Mouse (Mus musculus) lung, postnatal 14 days (tissue): Measurements from ENCODE around the gene Nfkbia.

Experiments used
- DNase-seq: peaks from one replicate; pipeline ENCODE4 v3.0.0; 2021

Nfkbia gene

DNA sequence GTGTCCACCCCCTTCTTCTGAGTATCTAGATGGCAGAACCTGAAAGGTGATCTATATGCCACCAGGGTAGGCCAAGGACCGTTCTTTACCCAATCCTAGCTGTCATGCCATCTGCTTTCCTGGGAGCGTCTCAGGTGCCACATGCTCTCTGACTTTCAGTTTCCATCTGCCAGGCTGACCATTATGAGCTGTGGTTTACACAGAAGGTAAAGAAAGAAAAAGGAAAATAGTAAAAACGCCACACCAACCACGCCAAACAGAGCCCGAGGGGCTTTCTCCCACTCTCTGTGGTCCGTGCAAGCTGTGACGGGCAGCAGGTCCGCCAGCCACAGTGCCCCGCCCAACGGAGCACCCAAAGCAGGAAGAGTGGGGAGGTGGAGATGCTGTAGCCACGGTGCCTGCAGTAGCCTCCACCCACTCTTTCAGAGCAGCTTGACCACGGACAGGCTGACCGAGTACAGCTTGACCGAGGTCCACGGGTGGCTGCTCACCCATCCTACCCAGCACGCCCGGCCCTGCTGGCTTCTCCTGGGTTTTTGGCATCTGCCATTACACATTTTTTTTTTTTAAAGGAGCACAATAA, 27.0 kb downstream of the Nfkbia start:
- no peak for DNase-seq

DNA sequence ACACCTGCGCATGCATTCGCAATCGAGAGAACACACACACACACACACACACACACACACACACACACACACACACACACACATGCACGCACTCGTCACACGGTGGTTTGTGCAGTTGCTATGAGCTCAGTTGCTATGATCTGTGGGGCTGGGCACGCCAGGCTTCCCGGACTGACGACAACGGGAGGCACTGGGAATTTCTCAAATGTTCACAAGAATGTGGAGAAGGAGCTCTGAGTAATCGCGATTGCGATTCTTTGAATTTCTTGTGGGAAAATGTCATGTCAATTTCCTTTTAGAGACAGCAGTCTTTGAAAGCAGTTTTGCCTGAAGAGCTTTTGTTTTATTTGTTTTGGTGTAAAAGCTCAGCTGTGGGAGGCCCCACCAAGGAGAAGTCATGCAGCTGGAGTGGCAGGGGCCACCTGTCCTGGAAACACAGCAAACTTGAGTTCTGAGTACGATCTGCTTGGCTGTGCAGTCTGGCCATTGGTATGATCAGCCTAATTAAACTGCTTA, 27.5 kb downstream of the Nfkbia start:
- peak; percentile 59 for DNase-seq

DNA sequence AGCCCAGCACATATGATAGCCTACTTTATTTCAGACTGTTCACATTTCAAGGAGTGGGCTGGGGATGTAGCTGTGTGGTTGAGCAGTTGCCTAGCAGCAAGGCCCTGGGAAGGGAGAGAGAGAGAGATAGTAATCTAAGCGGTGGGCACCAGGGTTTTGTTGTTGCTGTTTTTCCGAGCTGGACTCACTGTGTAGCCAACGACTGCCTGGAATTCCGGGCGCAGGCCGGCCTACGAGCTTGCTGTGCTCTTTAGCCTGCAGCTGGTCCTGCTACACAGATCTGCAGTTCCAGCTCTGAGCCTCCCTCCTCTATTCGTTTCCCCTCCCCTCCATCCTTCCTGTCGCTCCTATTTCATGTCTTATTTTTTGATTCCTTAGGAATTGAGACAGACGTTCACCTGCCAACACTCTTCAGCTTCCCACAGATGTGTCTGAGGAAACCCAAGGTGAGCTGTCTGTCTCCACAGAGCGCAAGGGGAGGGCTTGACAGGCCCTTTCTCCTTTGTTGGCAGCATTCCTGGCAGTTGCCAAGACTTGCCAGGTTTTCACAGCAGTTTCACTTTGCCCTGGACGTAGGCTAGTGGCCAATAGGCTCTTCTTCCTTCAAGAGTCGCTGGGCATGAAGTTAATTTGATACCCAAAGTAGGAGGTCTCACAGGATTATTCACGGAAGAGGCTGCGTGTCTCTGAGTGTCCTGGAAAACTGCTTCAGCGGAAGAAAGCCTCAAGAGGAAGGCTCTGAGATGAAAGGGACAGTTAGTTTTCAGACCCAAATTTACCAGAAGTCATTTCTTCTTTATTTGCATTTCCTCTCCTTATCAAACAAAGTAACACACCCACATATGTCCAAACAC, 28.2 kb downstream of the Nfkbia start:
- DNase-seq: peak; percentile 70

DNA sequence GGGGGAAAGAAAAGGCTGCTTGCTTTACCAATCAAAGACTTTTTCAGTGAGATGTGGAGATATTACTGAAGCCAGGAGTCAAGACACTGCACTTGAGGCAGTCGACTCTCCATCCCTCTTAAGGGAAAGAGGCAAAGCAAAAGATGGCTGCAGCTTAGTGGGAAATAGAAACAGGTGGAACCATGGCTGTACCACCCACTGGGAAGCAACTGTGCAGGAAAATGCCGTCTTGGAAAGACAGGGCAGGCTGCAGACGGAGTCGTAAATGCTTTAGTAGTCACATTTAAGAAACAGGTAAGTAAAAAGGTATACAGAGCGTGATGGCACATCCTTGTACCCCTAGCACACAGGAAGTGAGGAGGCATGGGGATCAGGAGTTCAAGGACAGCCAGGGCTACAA, 29.4 kb downstream of the Nfkbia start:
- no peak for DNase-seq

DNA sequence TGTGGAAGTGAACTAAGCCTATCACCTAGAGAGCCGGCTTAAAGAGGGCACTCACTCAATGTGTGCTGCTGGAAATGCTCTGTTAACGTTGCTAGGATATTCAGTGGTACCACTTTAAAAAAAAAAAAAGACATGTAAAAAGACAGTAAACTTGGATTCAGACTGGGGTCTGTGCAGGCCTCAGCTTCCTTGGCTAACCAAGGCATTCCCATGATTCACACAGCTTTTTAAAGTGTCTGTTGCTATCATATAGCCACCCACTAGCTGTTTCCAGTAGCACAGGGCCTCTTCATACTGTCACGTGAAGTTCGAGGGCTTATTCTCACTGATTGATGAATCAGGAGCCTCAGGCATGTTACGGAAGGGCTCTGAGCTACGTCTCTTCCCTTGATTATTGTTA, 30.0 kb downstream of the Nfkbia start:
- no peak for DNase-seq

DNA sequence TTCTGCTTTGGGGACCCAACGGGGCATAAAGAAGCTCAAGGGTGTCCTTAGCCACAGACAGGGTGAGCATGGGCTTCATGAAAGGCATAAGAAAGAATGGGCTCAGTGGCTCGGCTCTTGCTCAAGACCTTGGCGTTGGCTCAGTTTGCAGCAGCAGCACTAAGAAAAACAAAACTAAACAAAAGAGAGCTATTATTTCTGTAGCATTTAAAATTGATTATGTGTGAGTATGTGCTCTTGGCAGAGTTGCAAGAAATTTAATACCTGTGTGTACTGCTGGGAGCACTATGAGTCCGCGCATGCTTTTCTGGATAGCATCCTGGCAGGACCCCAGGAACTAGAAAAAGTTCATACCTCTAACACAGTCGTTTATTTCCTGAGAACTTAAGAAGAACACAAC, 30.7 kb downstream of the Nfkbia start:
- DNase-seq: no peak

DNA sequence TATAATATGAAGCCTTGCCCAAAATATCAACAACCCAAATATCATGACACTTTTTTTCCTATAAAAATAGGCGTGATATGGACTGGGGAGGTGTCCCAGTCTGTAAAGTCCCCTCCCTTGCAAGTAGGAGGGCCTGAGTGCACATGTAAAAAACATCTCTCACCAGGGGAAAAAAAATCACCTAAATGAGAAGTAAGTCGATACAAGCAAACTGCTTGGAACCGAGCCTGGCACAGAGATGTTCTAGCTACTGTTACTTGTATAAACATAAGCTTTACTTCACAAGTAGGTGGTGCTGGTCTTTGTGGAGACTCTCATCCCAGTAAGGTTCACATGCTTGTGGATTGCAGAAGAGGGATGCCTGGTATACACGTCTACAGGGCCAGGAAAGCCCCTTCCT, 31.5 kb downstream of the Nfkbia start:
- DNase-seq: no peak

DNA sequence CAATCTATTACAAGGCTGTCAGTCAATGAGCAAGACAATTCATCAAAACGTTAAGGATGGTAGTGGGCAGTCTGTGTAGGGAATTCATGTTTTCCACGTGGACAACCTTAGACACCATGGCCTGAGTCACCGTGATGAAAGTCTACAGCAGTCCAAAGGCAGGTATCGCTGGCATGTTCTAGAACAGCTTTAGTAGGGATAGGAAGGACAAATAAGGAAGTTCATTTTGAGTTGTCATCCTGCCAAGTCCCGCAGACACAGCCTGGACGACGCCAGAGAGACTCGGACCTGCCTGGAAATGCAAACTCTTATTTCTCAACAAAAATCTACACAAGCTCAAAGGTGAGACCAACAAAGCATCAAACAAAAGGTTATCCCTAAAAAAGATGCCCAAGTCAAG, 32.7 kb downstream of the Nfkbia start:
- DNase-seq: no peak

DNA sequence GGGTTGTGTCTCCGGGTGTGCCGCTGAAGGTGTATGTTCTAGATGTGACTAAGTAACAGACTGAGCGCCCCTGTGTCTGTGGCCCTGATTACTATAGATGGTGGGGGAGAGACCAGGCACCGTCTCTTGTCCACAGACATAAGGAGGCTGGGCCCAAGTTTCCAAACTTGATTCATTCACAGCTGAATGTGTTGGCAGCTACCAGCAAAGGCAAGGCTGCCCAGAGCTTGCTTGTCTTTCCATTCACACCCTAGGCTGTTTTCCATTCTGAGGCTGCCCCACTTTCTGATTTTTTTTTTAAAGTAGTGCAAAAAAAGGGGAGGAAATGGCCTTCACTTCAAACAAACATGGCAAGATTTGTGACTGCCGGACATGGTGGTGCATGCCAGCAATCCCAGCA, 35.6 kb downstream of the Nfkbia start:
- DNase-seq: no peak

DNA sequence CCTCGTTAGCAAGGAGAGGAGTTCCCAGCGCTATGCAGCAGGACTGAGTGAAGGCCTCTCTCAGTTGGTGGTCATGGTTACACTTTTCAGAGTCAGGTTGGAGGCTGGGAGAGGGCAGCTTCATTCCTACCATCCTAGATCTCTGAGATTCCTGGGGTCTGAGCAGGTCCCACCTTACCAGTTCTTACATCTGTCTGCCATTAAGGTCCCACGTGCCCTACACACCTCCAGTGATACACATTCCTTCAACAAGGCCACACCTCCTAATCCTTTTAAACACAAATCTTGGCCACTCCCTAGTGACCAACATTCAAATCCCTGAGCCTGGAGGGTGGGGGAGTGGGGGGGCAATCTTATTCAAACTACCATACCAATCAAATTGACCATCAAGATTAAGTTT, 36.3 kb downstream of the Nfkbia start:
- DNase-seq: no peak

DNA sequence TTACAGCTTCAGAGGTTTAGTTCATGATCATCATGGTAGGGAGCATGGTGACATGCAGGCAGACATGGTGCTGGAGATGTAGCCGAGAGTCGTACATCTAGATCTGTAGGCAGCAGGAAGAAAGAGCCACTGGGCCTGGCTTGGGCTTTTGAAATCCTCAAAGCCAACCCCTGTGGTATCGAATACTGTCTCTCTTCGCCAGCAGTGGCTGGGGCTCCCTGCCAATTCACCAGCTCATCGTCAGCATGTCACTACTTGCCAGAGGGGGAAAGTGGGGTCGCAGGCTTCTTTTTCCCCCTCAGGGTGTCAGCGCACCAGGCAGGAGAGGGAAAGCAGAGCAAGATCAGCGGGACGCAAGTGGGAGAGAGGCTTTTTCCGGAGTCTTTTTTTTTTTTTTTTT, 37.2 kb downstream of the Nfkbia start:
- DNase-seq: no peak

DNA sequence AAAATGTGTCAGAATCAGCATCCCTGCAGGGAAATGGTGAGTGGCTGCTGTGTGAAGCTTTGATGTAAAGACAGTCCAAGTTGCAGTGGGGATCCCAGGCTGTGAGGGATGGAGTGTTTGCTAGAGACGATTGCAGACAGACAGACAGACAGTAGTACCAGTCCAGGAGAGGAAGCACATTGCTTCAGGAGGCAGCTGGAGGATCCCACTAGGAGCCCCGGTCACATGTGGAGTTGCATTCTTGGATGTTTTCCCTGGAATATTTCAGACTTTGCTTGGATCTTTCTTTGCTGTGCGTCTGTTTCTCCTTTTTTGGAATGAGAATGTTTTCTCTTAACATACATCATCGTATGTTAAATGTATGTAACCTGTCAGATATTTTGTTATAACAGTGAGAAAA, 38.5 kb downstream of the Nfkbia start:
- DNase-seq: no peak

DNA sequence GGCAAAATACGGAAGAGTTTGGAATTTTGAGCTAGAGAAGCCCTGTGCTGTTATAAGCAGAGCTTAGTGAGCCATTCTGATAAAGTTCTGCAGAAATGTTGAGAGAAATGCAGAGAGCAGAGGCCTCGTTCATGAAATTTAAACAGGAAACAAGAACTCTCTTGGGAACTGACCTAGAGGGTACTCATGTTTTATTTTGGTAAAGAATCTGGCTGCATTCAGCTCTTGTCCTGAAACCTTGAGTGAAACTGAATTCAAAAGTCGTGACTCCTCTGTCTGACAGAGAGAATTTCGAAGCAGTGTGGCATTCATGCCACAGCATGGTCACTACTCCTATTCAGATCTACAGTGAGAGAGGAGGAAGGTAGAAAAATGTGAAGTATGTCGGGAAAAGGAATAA, 39.6 kb downstream of the Nfkbia start:
- DNase-seq: no peak

DNA sequence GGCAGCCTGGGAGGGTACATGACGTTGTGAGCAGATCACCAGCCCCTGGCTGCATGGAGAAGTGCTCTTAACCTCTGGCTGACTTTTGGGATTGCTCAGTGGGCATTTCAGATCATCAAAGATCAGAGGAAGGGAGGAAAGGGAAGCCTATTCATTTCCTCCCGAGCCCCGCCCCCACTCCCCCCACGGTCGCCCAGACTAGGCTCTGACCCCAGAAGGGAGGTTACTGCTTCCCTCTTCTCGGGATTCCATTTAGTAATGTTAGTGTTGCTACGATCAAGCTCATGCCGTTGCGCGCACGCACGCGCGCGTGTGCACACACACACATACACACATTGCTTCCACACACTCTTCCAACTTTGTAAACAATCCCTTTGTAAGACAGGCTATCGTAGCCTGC, 42.0 kb downstream of the Nfkbia start:
- DNase-seq: no peak

DNA sequence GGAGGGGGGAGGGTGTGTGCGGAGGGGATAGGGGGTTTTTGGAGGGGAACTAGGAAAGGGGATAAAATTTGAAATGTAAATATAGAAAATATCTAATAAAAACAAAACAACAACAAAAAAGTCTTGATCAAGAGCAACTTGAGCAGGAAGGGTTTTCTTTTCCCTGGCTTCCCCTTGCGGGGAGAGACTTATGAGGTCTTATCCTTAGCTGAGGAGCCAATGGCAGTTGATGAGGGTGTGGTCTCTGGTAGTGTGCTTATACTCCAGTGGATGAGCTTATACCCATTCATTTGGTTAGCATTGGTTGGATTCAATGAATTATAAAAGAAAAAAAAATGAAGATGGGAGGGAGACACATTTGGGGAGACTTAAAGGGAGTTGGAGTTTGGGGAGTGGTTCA, 43.4 kb downstream of the Nfkbia start:
- DNase-seq: no peak

DNA sequence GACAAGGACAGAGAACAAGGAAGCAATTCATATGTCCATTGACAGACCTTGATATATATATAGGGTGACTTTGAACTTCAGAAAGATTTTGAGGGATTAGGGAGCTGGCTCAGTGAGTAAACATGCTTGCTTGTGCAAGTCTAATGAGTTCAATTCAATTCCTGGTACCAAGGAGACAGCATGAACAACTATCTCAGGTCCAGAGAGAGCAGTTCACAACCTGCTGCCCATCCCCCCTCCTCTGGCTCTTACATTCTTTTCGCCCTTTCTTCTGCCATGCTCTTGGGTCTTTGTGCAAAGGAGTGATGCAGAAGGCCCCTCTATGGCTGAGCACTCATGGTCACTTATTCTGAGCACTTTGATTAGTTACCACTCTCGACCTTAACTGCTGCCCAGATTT, 44.0 kb downstream of the Nfkbia start:
- DNase-seq: no peak

DNA sequence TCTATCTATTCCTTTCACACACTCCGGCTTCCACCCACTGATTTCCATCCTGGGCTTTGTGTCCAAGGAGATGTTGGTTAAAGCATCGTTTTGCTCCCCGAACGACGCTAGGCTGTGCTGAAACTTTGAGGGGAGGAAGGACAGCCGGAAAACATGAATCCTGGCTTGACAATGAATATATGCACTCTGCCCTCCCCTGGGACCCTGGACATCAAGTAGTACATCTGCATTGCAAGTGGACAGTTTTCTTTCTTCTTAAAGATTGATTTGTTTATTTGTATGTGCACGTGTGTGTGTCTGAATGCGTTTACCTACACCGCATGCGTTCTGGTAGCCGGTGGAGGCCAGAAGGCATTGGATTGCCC, 45.1 kb downstream of the Nfkbia start:
- DNase-seq: no peak

DNA sequence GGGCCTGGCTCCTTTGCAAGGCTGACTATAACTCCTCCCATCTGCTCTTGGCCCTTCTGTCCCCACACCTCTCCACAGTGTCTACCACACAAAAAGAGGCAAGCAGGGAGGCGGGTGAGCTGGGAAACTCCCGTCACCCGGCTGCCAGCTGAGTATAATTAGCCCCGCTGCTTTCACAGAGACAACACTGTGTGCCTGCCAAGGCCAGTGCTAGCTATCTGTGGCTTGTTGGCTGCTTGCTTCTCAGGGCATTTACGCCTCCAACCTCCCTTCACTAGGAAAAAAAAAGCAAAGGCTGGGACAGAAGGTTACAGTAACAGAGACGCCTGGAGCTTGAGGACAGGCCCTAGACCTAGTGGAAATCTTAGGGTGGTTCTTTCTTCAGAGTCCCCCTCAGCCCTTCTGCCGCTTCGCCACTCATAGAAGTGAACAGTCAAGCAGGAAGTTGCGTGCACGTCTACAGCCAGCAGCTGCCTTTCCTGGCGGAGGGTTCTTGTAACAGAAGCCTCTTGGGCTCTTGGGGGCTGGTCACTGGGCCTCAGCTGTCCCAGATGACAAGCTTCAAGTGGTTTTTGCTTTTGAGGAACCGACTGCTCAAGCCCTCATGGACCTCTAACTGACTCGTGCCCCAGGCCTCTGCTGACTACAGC, 45.6 kb downstream of the Nfkbia start:
- DNase-seq: peak; percentile 72

DNA sequence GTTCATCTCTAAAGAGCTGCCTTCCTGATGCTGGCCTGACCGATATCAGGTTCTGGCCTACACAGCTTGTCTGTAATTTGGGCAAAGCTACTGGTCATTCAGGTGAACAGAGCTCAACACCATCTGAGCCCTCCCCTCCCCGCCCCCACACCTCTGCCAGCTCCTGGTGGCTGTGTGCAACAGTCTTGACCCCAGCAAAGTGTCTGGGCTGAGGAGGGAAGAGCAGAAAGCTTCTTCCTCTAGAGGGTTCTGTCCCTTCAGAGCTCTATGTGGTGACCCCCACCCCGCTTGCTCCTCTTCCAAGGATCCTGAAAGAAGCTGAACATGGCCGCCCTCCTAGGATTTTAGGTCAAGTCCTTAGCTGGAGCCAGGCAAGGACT, 46.1 kb downstream of the Nfkbia start:
- no peak for DNase-seq

DNA sequence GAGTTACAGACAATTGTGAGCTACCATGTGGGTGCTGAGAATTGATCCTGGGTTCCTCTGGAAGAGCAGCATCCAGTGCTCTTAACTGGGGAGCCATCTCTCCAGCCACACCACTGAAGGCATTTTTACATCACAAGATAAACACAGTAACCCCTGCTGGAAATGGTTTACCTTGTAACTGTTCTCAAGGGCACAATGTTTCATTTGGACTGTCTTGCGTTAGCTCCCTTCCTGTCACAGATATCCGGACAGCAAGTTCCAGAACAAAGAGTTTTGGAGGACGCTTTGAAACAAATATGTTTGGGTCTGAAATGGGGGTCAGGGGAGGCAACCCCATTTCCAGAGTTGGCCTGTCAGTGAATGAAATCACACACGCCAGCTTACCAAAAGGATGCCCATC, 46.9 kb downstream of the Nfkbia start:
- DNase-seq: no peak

DNA sequence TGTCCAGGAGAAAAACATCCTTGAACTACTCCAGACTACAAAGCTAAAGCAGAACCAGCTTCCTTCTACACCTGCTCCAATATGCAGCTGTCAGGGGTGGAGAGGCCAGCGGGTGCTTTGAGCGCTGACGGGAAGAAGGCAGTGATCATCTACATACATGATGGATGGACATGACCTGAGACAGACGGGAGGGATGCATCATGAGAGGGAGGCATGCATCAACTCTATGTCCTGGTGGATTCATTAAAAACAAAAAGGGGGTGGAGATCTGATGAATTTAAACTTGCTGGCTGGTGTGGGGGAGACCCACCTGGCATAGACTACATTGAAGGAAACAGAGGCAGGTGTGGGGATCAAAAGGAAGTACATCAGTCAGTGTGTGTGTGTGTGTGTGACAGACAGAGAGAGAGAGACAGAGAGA, 48.4 kb downstream of the Nfkbia start:
- no peak for DNase-seq

DNA sequence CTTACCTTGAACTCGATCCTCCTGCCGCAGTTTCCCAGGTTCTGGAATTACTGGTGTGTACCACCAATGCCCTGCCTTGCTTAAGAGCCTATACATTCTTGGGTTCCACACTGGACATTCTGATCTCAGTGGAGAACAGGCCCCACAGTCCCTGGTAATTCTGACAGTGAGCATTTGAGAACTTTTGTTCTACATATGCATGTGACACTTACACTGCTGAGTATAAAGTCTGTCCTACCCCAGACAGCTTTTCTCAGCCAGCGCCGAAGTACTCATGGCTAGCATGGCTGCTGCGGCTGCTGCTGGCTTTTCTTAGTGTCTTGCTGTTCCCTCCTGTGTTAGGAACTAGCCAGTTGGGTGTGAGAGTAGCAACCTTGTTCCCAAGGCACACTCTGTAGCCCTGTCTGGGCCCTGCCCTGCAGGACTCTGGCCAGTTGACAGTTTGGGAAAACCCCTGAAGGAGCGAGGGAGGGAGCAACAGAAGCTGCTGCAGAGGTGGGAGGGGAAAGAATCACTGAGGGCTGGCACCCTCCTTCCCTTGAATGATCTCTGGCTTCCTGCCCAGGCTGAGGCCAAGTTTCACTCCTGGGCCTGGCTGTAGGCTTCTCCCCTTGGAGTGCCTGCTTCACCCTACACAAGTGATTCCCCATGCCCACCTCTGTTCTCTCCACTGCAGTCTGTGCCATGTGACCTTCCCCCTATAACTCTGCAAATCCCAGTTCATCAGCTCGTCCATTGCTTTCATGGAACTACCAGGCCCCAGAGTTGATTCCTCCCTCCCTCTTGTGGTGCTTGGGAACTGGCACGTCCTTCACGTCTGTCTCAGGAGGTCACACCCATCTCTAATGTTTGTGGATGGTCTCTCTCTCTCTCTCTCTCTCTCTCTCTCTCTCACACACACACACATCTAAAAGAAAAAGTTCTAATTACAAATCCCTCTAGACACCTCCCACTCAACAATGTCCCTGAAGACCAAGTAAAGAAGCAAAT, 49.3 kb downstream of the Nfkbia start:
- peak; percentile 90 for DNase-seq

DNA sequence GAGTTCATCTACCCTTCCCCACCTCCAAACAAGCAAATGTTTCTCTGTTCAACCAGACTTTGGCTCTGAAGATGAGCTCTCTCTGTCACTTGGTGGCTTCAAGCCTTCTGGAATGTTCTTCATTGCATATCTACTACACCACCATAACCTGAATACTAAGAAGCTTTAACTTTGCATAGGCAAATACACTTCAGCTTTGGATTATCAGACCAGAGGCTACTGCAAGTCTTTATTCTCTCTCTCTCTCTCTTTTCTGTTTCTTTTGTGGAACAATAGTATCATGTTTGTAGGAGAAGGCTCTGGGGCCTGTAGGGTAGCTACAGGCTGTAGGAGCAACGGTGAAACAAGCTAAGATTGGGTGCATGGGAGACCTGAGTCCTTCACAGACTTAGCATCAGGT, 50.2 kb downstream of the Nfkbia start:
- DNase-seq: no peak
